Mouse (Mus musculus): ENCODE data around the gene Mtg1. TPM values are rescaled to one million over a fixed set of nuclear protein-coding genes. Genes with fewer than 3 reads are reported as not detected.
"Not testable (repeated sequence)": the region's sequence is repeated elsewhere in the genome, so short reads cannot be mapped to it uniquely, and the experiment has no call there.

The Mtg1 gene
- total RNA-seq, 2 experiments from 2014 or later: 27.0 to 30.2 TPM

- no peak for DNase-seq (ENCODE audit: low spot score in 2 of 2)
Measured at GRCm38 (mm10) chr7:140126934-140127333, 10.4 kb upstream of the Mtg1 start.

DNA sequence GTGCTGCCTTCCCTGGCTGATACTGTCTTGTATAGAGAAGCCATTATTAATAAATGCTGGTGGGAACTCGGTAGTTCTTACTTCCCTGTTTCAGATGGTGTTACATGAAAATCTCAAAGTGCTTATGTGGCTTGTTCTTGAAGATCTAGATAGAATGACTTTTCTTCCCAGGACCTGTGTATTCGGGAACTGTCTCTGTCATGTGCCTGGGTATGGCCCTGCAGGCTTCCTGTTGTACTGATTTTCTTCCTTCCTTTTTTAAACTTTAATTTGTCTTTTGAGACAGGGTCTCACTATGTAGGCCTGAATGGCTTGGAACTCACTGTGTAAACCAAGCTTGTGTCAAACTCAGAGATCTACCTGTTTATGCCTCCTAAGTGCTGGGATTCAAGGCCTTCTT is 9.5 kb upstream of the Mtg1 start:
- no peak for DNase-seq (ENCODE audit: low spot score in 2 of 2)

GRCm38 (mm10) chr7:140132184-140132583 is 5.2 kb upstream of the Mtg1 start:
- not testable (repeated sequence) for DNase-seq (ENCODE audit: low spot score in 2 of 2)

- not testable (repeated sequence) for DNase-seq (ENCODE audit: low spot score in 2 of 2)
Measured at GRCm38 (mm10) chr7:140134033-140134432, 3.3 kb upstream of the Mtg1 start.

GRCm38 (mm10) chr7:140135106-140135770 is 2.1 kb upstream of the Mtg1 start:
- no peak for DNase-seq (ENCODE audit: low spot score in 2 of 2)

DNA sequence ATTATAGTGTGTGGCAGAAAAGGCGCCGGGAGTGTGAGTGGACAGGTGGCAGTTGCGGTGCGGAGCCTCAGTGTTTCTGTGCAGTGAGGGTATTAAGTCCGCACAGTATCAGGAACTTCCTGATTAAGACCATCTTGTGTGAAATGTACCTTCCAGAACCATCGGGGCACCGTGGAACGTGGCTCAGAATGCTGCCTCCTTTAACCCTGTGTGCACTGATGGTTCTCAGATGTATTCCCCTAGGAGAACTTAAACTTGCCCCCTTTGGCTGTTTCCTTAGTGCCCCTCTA is 602 bp downstream of the Mtg1 start:
- no peak for DNase-seq (ENCODE audit: low spot score in 2 of 2)

DNA sequence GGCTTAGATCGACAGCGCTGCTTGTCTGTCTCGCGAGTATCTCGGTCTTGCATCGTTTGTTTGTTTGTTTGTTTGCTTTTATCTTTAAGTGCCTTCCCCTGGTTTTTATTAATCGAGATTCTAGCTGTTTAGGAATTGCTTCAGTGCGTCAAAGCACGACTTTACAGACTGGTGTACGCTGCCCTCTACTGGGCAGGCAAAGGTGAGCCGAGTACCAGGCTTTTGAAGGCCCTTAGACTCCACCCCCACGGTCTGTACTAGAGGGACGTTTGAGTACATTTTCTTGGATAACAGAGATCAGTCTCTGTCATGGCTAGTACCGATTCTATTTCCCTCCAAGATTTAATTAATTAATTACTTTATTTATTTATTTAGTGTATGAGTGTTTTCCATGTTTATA is 4.0 kb downstream of the Mtg1 start:
- peak; percentile 54 to 68 for DNase-seq (ENCODE audit: low spot score in 2 of 2)

DNA sequence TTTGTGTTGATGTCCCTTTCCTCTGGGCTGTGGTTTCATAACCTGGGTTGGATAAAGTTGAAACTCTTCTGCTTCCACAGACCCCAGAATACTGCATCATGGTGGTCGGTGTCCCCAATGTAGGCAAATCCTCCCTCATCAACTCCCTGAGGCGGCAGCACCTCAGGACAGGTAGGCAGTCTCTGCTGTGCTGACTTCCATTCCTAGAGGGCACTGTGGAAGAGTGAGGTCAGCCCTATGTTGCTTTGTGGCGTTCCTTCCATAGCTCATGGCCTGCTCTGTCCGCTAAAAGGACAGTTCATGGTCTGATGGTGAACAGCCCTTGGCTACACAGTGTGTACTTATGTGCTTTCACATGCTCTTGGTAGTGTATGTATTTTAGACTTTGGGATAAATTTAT is 7.2 kb downstream of the Mtg1 start:
- DNase-seq (ENCODE audit: low spot score in 2 of 2): no peak

DNA sequence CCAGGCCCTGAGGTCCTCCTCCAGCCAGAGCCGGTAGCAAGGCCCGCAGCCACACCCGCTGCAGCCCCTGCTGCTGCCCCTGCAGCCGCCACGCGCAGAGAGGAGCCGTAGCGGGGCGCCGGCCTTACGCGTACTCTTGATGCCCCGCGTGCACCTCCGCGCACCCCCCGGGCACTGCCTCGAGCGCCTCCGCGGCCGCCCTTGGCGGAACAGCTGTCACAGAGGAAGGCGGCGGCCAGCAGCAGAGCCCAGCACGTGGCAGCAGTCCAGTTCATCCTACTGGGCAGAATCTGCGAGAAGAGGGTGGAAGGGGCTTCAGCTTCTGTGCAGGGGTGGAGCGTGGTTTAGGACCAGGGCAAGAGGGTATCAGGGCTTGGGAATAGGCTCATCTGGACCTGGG is 16.0 kb downstream of the Mtg1 start:
- peak; percentile 64 to 67 for DNase-seq (ENCODE audit: low spot score in 2 of 2)

GRCm38 (mm10) chr7:140153829-140154217 is 16.5 kb downstream of the Mtg1 start:
- DNase-seq (ENCODE audit: low spot score in 2 of 2): no peak

GRCm38 (mm10) chr7:140154218-140154927 is 17.0 kb downstream of the Mtg1 start, which contains the start of gene Sprn:
TSS of gene Sprn (minus strand) at chr7:140154877.
- peak; percentile 66 to 74 for DNase-seq (ENCODE audit: low spot score in 2 of 2)

DNA sequence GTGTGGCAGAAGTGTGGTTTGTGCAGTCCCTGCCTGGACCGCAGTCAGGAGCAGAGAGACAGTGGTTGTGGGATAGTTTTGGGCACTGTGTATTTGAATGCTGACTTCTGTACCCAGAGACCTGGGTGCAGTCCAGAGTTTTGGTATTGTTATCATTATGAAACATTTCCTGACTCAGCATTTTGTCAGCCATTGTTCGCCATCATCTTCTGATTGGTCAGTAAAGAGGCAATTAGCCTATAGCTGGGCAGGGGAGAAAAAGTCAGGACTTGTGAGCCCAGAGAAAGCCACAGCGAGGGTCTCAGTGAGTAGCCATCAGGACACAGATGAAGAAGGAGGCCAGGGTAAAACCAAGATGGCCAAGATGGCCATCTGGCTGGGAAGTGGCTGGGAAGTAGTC is 23.0 kb downstream of the Mtg1 start:
- DNase-seq (ENCODE audit: low spot score in 2 of 2): no peak

DNA sequence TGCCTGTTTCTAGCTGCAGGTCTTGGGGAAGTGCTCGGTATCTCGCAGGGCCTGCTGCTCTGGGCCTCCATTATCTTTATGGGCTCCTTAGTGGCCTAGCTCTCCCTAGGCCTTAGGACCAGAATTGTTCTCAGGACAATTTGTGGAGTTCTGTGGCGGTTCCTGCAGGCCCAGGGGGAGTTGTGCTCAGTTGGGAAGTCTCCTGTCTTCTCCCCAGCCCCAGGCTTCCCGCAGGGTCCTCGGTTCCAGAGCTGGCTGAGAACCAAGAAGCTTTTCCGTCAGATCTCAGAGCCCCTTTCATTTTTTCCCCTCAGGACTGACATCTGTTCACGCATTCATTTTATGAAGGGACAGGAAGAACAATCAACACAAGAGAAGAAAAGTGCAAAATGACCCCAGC is 27.3 kb downstream of the Mtg1 start, which contains the start of gene Olfr522:
Gene Olfr522 (minus strand): TSS at position 101 of the 400 bp plus-strand sequence.
- DNase-seq (ENCODE audit: low spot score in 2 of 2): no peak

DNA sequence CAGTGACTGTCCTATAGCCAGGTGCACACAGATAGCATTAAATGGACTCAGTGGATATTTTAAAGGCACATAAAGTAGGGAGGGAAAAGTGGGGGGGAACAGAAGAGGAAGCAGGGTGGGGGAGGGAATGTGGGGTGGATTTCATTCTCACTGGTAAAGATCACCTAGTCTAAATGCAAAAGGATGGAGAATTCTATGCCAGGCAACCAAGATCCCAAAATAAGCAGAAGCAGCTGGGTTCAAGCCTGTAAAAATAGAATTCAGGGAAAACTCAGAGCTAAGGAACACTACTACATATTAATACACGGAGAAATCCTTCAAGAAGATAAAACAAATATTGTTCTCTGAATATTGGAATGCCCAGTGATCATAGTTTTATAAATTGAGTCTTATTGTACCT is 30.6 kb downstream of the Mtg1 start:
- no peak for DNase-seq (ENCODE audit: low spot score in 2 of 2)

DNA sequence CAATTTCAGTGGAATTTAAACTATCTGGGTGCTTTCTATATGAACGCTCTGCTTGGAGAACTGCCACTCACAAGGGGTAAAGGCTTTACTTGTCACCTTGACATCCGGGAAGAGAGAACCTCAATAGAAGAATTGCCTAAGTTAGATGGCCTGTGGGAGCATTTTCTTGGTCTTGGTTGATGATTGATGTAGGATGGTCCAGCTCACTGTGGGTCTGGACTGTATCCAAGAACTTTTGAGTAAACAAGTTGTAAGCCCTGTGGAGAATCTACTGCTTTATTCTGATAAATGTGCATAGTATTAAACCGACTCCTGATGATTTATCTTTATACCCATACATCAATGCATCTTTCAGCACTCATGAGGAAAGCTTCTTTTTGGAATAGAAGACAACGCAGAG is 32.0 kb downstream of the Mtg1 start:
- no peak for DNase-seq (ENCODE audit: low spot score in 2 of 2)

- DNase-seq (ENCODE audit: low spot score in 2 of 2): no peak
Measured at GRCm38 (mm10) chr7:140170863-140171262, 33.5 kb downstream of the Mtg1 start.

DNA sequence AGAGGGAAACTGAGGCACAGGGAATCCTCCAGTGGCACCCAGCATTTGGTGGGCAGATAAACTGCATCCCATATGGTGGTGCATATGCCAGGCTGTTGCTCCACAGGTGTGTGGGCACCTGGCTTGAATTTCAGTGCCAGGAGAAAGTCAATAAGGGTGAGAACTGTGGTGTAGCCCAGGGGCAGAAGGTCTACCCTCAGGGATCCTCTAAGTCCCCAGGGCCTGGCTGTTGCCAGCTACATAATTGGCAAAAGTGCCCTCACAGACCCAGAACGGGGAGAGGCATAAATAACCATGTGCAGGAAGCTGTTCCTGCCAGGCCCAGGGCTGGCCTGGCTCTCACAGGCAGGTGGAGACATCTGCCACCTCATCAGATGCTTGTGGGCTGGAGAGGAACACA is 35.6 kb downstream of the Mtg1 start, which contains the start of gene Olfr523:
Gene Olfr523 (plus strand): TSS at position 282 of the 400 bp plus-strand sequence.
- DNase-seq (ENCODE audit: low spot score in 2 of 2): no peak

DNA sequence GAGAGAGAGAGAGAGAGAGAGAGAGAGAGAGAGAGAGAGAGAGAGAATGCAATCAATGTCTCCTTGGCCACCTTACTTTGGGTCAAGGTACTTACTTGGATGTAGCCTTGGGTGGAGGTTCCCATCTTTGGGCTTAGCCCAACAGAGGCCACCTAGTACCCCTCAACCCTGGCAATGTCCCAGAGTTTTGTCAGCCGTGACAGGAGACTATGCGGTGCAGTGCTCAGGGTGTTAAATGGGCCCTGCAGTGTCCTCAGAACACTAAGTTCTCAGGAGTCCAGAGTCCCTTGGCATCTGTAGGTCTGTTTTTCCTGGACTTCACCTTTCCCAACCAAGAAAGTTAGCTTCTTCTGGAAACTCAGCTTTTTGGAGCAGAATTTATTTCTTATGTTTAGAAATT is 41.8 kb downstream of the Mtg1 start:
- DNase-seq (ENCODE audit: low spot score in 2 of 2): no peak

DNA sequence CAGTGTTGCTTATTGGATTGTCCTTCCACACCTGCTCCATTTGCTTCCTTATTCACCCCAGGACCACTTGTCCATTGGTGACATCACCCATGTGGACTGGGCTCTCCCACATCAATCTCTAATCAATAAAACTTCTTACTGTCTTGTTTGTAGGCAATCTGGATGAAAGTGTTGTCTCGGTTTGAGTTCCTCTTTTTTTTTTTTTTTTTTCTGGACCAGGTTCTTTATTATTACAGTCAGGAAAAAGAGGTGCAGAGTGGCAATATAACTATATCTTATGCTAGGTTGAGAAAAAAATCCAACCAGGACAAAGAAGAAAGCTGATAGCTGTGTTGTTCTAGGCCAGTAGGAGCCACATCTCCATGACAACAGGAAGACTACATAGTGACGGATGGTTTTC is 43.3 kb downstream of the Mtg1 start:
- DNase-seq (ENCODE audit: low spot score in 2 of 2): no peak

DNA sequence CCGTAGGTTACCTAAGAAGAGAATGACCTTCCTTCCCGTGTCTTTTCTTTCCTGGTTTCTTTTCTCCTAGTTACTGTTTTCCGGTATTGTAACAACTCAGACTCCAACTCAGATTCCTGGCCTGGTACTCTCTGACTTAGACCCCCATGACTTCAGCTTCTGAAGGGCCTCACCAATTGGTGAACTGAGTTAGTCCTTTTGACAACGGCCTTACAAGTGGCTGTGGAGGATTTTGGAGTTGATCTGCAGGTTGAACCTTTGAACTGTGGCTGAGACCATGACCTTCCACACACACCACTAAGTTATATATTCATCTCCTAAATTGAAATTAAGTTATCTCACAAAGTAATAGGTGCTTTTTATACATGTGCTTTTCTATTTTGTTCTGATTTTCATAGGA is 46.8 kb downstream of the Mtg1 start:
- no peak for DNase-seq (ENCODE audit: low spot score in 2 of 2)

GRCm38 (mm10) chr7:140186646-140187620 is 49.6 kb downstream of the Mtg1 start:
- peak; percentile 29 to 59 for DNase-seq (ENCODE audit: low spot score in 2 of 2)

Data from layer of hippocampus, postnatal 10 days (tissue).